Mouse (Mus musculus) CH12.LX (cell line): ENCODE data around the gene H2-Eb2. TPM values are rescaled to one million over a fixed set of nuclear protein-coding genes. Genes with fewer than 3 reads are reported as not detected.

ENCODE experiments used
- DNase-seq: peaks from one replicate; pipeline ENCODE4 v3.0.0-alpha.2; 2013; ENCODE audit errors: extremely low read depth
- H3K27ac ChIP-seq: 2 replicates; pipeline ENCODE4 v1.5.1; 2012; ENCODE audit warnings: low read depth, mild to moderate bottlenecking, control low read depth, moderate library complexity; ENCODE audit not compliant: insufficient read depth
- H3K27me3 ChIP-seq: replicated peaks from 2 replicates; pipeline ENCODE3; 2012; ENCODE audit warnings: inconsistent platforms
- H3K36me3 ChIP-seq, 2 experiments: replicated peaks in 1 of 2; 2 replicates each; pipeline versions ENCODE3 to v1.6.1; 2012; ENCODE audit warnings: inconsistent platforms in 1 of 2, low read length in 1 of 2, mild to moderate bottlenecking in 1 of 2, mixed read lengths in 1 of 2, moderate library complexity in 1 of 2; ENCODE audit not compliant: control insufficient read depth in 1 of 2, insufficient read depth in 1 of 2
- H3K4me1 ChIP-seq, 2 experiments: 2 replicates each; pipeline ENCODE4 v1.6.1; 2012; ENCODE audit warnings: inconsistent platforms in 1 of 2, moderate library complexity in 1 of 2; ENCODE audit not compliant: insufficient read depth in 2 of 2, control insufficient read depth in 1 of 2
- H3K4me2 ChIP-seq: 2 replicates; pipeline ENCODE4 v1.6.1; 2012; ENCODE audit warnings: low read depth, mild to moderate bottlenecking, control low read depth; ENCODE audit not compliant: poor library complexity, insufficient read depth, severe bottlenecking
- H3K4me3 ChIP-seq, 3 experiments: fragments of 150-350 bp in 1 of 3; sonication (generic) in 1 of 3; replicated peaks in 1 of 3; 2 replicates each; pipeline versions ENCODE3 to v1.5.1; 2011 to 2012; ENCODE audit warnings: low read depth in 2 of 3, low read length in 2 of 3, mild to moderate bottlenecking in 2 of 3, moderate library complexity in 2 of 3, control low read depth in 1 of 3, improper control_type of control experiment in 1 of 3, inconsistent platforms in 1 of 3, mixed read lengths in 1 of 3; ENCODE audit not compliant: poor library complexity in 1 of 3
- H3K79me2 ChIP-seq: replicated peaks from 2 replicates; pipeline ENCODE4 v1.6.1; 2012; ENCODE audit warnings: mild to moderate bottlenecking, moderate library complexity; ENCODE audit not compliant: control insufficient read depth, poor library complexity, insufficient read depth, severe bottlenecking; ENCODE audit errors: extremely low read depth
- H3K9ac ChIP-seq: 2 replicates; pipeline ENCODE4 v1.6.1; 2012; ENCODE audit warnings: low read depth, mild to moderate bottlenecking, control low read depth, moderate library complexity; ENCODE audit not compliant: insufficient read depth
- H3K9me3 ChIP-seq: replicated peaks from 2 replicates; pipeline ENCODE3; 2012; ENCODE audit warnings: low read length, inconsistent platforms, mixed read lengths
- BHLHE40 ChIP-seq: IDR thresholded peaks from 2 replicates; pipeline ENCODE4 v1.6.1; 2011; ENCODE audit warnings: mild to moderate bottlenecking, low read depth, low read length, improper control_type of control experiment
- CHD1 ChIP-seq: IDR thresholded peaks from 2 replicates; pipeline ENCODE4 v1.6.1; 2012; ENCODE audit warnings: low read depth, low read length, improper control_type of control experiment, inconsistent platforms
- ETS1 ChIP-seq: conservative IDR thresholded peaks from 2 replicates; pipeline ENCODE4 v1.6.1; 2012; ENCODE audit warnings: low read depth, mild to moderate bottlenecking, inconsistent platforms, low read length, improper control_type of control experiment, moderate library complexity
- GABPA ChIP-seq: IDR thresholded peaks from 2 replicates; pipeline ENCODE4 v1.6.1; 2012; ENCODE audit warnings: low read depth, low read length, improper control_type of control experiment, inconsistent platforms; ENCODE audit not compliant: insufficient replicate concordance
- HCFC1 ChIP-seq: IDR thresholded peaks from 2 replicates; pipeline ENCODE4 v1.6.1; 2012; ENCODE audit warnings: low read depth, mild to moderate bottlenecking, inconsistent platforms, low read length, improper control_type of control experiment
- JUND ChIP-seq: conservative IDR thresholded peaks from 2 replicates; pipeline ENCODE4 v1.6.1; 2011; ENCODE audit warnings: low read depth, low read length, improper control_type of control experiment
- MAX ChIP-seq: IDR thresholded peaks from 2 replicates; pipeline ENCODE4 v1.6.1; 2011; ENCODE audit warnings: low read length, improper control_type of control experiment
- MAZ ChIP-seq: IDR thresholded peaks from 2 replicates; pipeline ENCODE4 v1.6.1; 2012; ENCODE audit warnings: low read depth, mild to moderate bottlenecking, inconsistent platforms, low read length, improper control_type of control experiment, moderate library complexity
- RCOR1 ChIP-seq: conservative IDR thresholded peaks from 2 replicates; pipeline ENCODE4 v1.6.1; 2012; ENCODE audit warnings: low read depth, mild to moderate bottlenecking, inconsistent platforms, low read length, improper control_type of control experiment
- SIN3A ChIP-seq: IDR thresholded peaks from 2 replicates; pipeline ENCODE4 v1.6.1; 2012; ENCODE audit warnings: low read length, improper control_type of control experiment, inconsistent platforms
- TBP ChIP-seq: conservative IDR thresholded peaks from 2 replicates; pipeline ENCODE4 v1.6.1; 2011; ENCODE audit warnings: low read depth, low read length, improper control_type of control experiment
- UBTF ChIP-seq: IDR thresholded peaks from 2 replicates; pipeline ENCODE4 v1.6.1; 2012; ENCODE audit warnings: low read depth, mild to moderate bottlenecking, inconsistent platforms, low read length, improper control_type of control experiment, moderate library complexity
- USF2 ChIP-seq: conservative IDR thresholded peaks from 2 replicates; pipeline ENCODE4 v1.6.1; 2011; ENCODE audit warnings: low read depth, low read length, improper control_type of control experiment
- dilution Hi-C: fragments of 300-500 bp; cut with MboI; formaldehyde crosslinking; loops from 2 replicates; pipeline ENCODE4 v1.14.3; 2020; ENCODE audit warnings: low sequenced_read_pairs; ENCODE audit not compliant: extremely low pct_unique_long_range_greater_than_20kb, extremely low pct_ligation_motif_present
- in situ Hi-C: fragments of 300-500 bp; cut with MboI; formaldehyde crosslinking; loops from 3 replicates; pipeline ENCODE4 v1.14.3; 2019; ENCODE audit warnings: low sequenced_read_pairs, low pct_ligation_motif_present, low pct_unique_long_range_greater_than_20kb, mixed read lengths
- polyA plus RNA-seq: library from polyadenylated mRNA; unstranded; fragments of >175 nt; gene quantifications from 2 replicates; pipeline ENCODE4 v1.2.1, GENCODE M21; 2012; ENCODE audit warnings: low read depth; ENCODE audit not compliant: insufficient read length
- total RNA-seq, 2 experiments: library from RNA; depleted of rRNA; stranded (reverse); fragments of 300-350 nt in 1 of 2; fragments of >200 nt in 1 of 2; gene quantifications; 2 replicates each; pipeline ENCODE4 v1.2.3; 2012 to 2014

Gene H2-Eb2
- total and polyA plus RNA-seq, 3 experiments, result 5.8 to 11.4 (median 10.9) TPM

DNA sequence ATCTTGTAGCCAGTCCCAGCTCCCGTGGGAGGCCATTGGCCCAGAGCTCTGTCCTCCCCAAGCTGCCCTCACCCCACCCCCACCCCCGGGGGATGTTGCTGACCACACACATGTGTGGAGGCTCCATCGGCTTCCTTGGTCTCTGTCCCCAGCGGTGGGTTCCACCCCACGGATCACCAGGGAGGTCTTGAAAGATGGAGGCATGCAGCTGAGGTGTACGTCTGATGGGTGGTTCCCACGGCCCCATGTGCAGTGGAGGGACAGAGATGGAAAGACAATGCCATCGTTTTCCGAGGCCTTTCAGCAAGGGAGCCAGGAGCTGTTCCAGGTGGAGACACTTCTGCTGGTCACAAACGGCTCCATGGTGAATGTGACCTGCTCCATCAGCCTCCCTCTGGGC is 39.6 kb downstream of the H2-Eb2 start:
- no peak overlapping the region for H3K4me2 ChIP-seq
- H3K9ac ChIP-seq, result no peak overlapping the region
- dilution Hi-C loops (no loop called here), in situ Hi-C loops (no loop called here)
- H3K9me3 ChIP-seq, result no peaks in the 10 kb centered on the region
- no peak for DNase-seq
- H3K36me3 ChIP-seq, result peaks cover 0 to 4% of the 10 kb centered on the region in 2 experiments
- no peak overlapping the region for H3K27ac ChIP-seq
- H3K79me2 ChIP-seq, result no peaks in the 10 kb centered on the region
- no peaks in the 10 kb centered on the region for H3K27me3 ChIP-seq
- no peak for TF ChIP-seq GABPA
- TF ChIP-seq BHLHE40, result no peak
- no peak for TF ChIP-seq ETS1
- TF ChIP-seq TBP, result no peak
- no peak for TF ChIP-seq SIN3A
- no peak for TF ChIP-seq UBTF
- TF ChIP-seq MAZ, result no peak
- TF ChIP-seq USF2, result no peak
- TF ChIP-seq RCOR1, result no peak
- no peak for TF ChIP-seq HCFC1
- TF ChIP-seq MAX, result no peak
- no peak for TF ChIP-seq CHD1
- H3K4me3 ChIP-seq, result no peak overlapping the region
- H3K4me1 ChIP-seq, result peaks cover 13 to 46% of the 10 kb centered on the region in 2 experiments

DNA sequence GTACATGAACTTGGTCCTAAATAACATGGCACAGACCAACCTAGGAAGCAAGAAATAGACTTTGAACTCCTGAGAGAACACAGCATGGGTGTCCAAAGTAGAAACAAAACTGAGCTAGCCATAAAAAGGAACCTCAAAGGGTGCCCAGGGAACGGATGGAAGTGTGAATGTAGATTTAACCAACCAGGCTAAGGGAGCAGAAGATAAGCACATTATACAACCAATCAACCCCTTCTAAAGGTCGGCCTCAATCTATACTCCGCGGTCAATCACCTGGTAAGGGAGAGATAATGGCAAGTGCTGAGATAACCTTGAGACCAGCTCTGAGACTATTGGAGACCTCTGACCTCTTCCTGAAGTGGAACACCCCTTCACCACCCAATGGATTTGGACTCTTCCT is 45.1 kb downstream of the H2-Eb2 start:
- H3K79me2 ChIP-seq, result no peaks in the 10 kb centered on the region
- no peak overlapping the region for H3K4me2 ChIP-seq
- dilution Hi-C loops, result no loop called here
- no peak overlapping the region for H3K9ac ChIP-seq
- TF ChIP-seq HCFC1, result no peak
- no peak for TF ChIP-seq RCOR1
- no peak for TF ChIP-seq JUND
- TF ChIP-seq, all 38 proteins: peak for 0
- Histone ChIP-seq H3K4me3 (no peak overlapping the region), H3K27ac (no peak overlapping the region), H3K27me3 (no peaks in the 10 kb centered on the region), H3K36me3 (peaks cover 0 to 4% of the 10 kb centered on the region in 2 experiments), H3K9me3 (no peaks in the 10 kb centered on the region), H3K4me1 (peaks cover 10 to 27% of the 10 kb centered on the region in 2 experiments)
- DNase-seq, result no peak
- in situ Hi-C loops, result no loop called here
